Mouse (Mus musculus): Measurements from ENCODE around the gene Prg2. TPM values are rescaled to one million over a fixed set of nuclear protein-coding genes. Genes with fewer than 3 reads are reported as not detected.

Gene Prg2
- polyA plus RNA-seq, 1 experiment from 2014 or later: not detected

GRCm38 (mm10) chr2:85012679-85013078 is 32.4 kb downstream of the Prg2 start:
- 87% methylated on average over 14 of the region's 14 CpGs for WGBS
- ATAC-seq: no peak
- Histone ChIP-seq H3K36me3 (ENCODE audit: control insufficient read depth, insufficient read depth, low read length) (no peaks in the 10 kb centered on the region), H3K27ac (ENCODE audit: low read depth, low read length) (no peak overlapping the region), H3K4me2 (ENCODE audit: low read length) (no peak overlapping the region), H3K4me3 (ENCODE audit: low read length) (no peak overlapping the region), H3K9me3 (ENCODE audit: control insufficient read depth, low read length) (no peaks in the 10 kb centered on the region), H3K4me1 (ENCODE audit: control insufficient read depth, insufficient read depth, low read depth, low read length) (no peaks in the 10 kb centered on the region), H3K27me3 (replicated peaks; ENCODE audit: control insufficient read depth, insufficient read depth, low read length) (no peaks in the 10 kb centered on the region), H3K9ac (ENCODE audit: low read depth, low read length) (no peak overlapping the region)

DNA sequence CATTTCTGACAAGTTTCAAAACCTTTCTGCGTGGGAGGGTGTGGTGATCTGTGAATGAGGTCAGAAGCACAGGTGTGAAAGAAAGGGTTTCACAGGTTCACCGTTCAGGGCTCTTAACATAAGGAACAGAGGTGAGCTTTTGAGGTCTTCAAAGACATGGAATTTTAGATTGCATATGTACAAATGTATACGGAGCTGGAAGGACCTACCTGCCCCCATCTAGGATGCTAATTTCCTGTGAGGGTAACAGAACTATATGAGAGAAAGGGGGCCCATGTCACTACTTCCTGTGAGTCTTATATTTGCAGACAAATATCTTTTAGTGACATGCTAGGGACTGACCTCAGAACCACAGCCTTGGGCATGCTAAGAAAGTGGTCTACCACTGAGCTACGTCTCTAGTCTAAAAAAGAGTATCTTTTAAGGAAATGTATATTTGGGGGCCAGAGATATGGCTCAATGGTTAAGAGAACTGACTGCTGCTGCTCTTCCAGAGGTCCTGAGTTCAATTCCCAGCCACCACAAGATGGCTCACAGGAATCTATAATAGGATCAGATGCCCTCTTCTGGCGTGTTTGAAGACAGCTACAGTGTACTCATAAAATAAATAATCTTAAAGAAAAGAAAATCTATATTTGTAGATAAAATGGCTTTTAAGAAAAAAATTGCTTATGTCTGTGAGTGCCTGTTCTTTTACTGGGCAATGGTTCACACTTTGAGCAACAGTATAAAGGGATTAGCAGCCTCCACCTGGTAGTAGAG is 33.7 kb downstream of the Prg2 start:
- WGBS: 87% methylated on average over 5 of the region's 5 CpGs
- no peaks in the 10 kb centered on the region for H3K27me3 ChIP-seq (replicated peaks; ENCODE audit: control insufficient read depth, insufficient read depth, low read length)
- no peak for ATAC-seq
- H3K4me3 ChIP-seq (ENCODE audit: low read length): no peak overlapping the region
- no peaks in the 10 kb centered on the region for H3K9me3 ChIP-seq (ENCODE audit: control insufficient read depth, low read length)
- H3K27ac ChIP-seq (ENCODE audit: low read depth, low read length): no peak overlapping the region
- no peaks in the 10 kb centered on the region for H3K36me3 ChIP-seq (ENCODE audit: control insufficient read depth, insufficient read depth, low read length)
- no peak overlapping the region for H3K9ac ChIP-seq (ENCODE audit: low read depth, low read length)
- no peak overlapping the region for H3K4me2 ChIP-seq (ENCODE audit: low read length)
- no peaks in the 10 kb centered on the region for H3K4me1 ChIP-seq (ENCODE audit: control insufficient read depth, insufficient read depth, low read depth, low read length)

GRCm38 (mm10) chr2:85014588-85014982 is 34.3 kb downstream of the Prg2 start:
- Histone ChIP-seq H3K9ac (ENCODE audit: low read depth, low read length) (no peak overlapping the region), H3K9me3 (ENCODE audit: control insufficient read depth, low read length) (no peaks in the 10 kb centered on the region), H3K27me3 (replicated peaks; ENCODE audit: control insufficient read depth, insufficient read depth, low read length) (no peaks in the 10 kb centered on the region), H3K4me1 (ENCODE audit: control insufficient read depth, insufficient read depth, low read depth, low read length) (no peaks in the 10 kb centered on the region), H3K4me2 (ENCODE audit: low read length) (no peak overlapping the region), H3K36me3 (ENCODE audit: control insufficient read depth, insufficient read depth, low read length) (no peaks in the 10 kb centered on the region), H3K27ac (ENCODE audit: low read depth, low read length) (no peak overlapping the region), H3K4me3 (ENCODE audit: low read length) (no peak overlapping the region)
- no peak for ATAC-seq
- WGBS: 59% methylated on average over 3 of the region's 3 CpGs

DNA sequence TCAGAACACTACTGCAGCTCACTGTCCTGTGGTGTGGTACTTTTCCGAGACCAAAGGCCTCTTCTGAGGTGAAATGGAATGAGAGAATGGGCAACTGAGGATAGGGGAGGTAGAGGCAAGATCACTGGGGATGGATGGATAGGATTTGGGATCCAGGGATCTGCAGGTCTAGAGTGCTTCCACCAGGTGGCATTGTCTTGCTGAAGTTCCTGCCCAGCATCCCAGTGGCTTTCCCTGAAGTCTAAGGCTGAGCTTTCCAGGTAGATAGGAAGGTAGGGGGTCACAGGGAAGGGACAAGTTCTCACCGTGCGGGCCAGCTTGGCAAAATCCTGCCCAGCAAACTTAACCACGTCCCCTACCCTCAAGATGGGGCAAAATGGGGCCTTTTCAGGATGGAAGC is 41.8 kb downstream of the Prg2 start:
- no peak; the same call in 1 of the 2 replicates for ATAC-seq
- H3K36me3 ChIP-seq (ENCODE audit: control insufficient read depth, insufficient read depth, low read length): no peaks in the 10 kb centered on the region

DNA sequence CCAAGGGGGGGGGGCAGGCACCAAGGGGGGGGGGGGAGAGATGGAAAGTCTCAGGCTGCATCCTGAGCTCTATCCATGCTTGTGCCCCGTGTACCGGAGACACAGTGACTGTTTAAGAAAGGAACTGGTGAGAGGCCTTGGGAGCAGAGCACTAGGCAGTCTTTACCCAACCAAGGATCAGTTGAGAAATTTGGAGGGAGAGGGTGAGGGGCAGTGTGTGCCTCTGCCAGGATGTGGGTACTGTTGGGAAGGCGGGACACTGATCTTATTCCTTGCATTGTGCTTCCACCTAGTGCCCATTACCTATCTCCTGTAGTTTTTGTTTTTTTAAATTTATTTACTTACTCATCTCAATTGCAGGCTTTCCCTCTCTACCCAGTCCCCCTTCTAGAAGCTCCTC is 45.9 kb downstream of the Prg2 start:
- H3K4me3 ChIP-seq (ENCODE audit: low read length): no peak overlapping the region
- 85% methylated on average over 3 of the region's 3 CpGs for WGBS
- ATAC-seq: no peak

More for the DNA sequence above, 41.8 kb downstream of the Prg2 start:
- H3K9ac ChIP-seq (ENCODE audit: low read depth, low read length): no peak overlapping the region
- H3K9me3 ChIP-seq (ENCODE audit: control insufficient read depth, low read length): no peaks in the 10 kb centered on the region
- WGBS: 19% methylated on average over 4 of the region's 4 CpGs
- no peak overlapping the region for H3K27ac ChIP-seq (ENCODE audit: low read depth, low read length)
- no peaks in the 10 kb centered on the region for H3K4me1 ChIP-seq (ENCODE audit: control insufficient read depth, insufficient read depth, low read depth, low read length)
- no peaks in the 10 kb centered on the region for H3K27me3 ChIP-seq (replicated peaks; ENCODE audit: control insufficient read depth, insufficient read depth, low read length)
- H3K4me2 ChIP-seq (ENCODE audit: low read length): no peak overlapping the region
- H3K4me3 ChIP-seq (ENCODE audit: low read length): no peak overlapping the region

GRCm38 (mm10) chr2:85027281-85027680 is 47.0 kb downstream of the Prg2 start:
- no peak for ATAC-seq
- H3K27me3 ChIP-seq (replicated peaks; ENCODE audit: control insufficient read depth, insufficient read depth, low read length): no peaks in the 10 kb centered on the region
- no peaks in the 10 kb centered on the region for H3K36me3 ChIP-seq (ENCODE audit: control insufficient read depth, insufficient read depth, low read length)
- H3K4me1 ChIP-seq (ENCODE audit: control insufficient read depth, insufficient read depth, low read depth, low read length): no peaks in the 10 kb centered on the region
- no peak overlapping the region for H3K4me3 ChIP-seq (ENCODE audit: low read length)
- H3K4me2 ChIP-seq (ENCODE audit: low read length): no peak overlapping the region
- 80% methylated on average over 5 of the region's 5 CpGs for WGBS
- no peak overlapping the region for H3K9ac ChIP-seq (ENCODE audit: low read depth, low read length)
- no peak overlapping the region for H3K27ac ChIP-seq (ENCODE audit: low read depth, low read length)
- H3K9me3 ChIP-seq (ENCODE audit: control insufficient read depth, low read length): no peaks in the 10 kb centered on the region

More for the DNA sequence above, 45.9 kb downstream of the Prg2 start:
- Histone ChIP-seq H3K36me3 (ENCODE audit: control insufficient read depth, insufficient read depth, low read length) (no peaks in the 10 kb centered on the region), H3K9ac (ENCODE audit: low read depth, low read length) (no peak overlapping the region), H3K4me1 (ENCODE audit: control insufficient read depth, insufficient read depth, low read depth, low read length) (no peaks in the 10 kb centered on the region), H3K4me2 (ENCODE audit: low read length) (no peak overlapping the region), H3K9me3 (ENCODE audit: control insufficient read depth, low read length) (no peaks in the 10 kb centered on the region), H3K27ac (ENCODE audit: low read depth, low read length) (no peak overlapping the region), H3K27me3 (replicated peaks; ENCODE audit: control insufficient read depth, insufficient read depth, low read length) (no peaks in the 10 kb centered on the region)

- H3K9ac ChIP-seq (ENCODE audit: low read depth, low read length): no peak overlapping the region
- no peak overlapping the region for H3K27ac ChIP-seq (ENCODE audit: low read depth, low read length)
- H3K4me1 ChIP-seq (ENCODE audit: control insufficient read depth, insufficient read depth, low read depth, low read length): no peaks in the 10 kb centered on the region
- 52% methylated on average over 6 of the region's 6 CpGs for WGBS
- ATAC-seq: no peak
- no peaks in the 10 kb centered on the region for H3K27me3 ChIP-seq (replicated peaks; ENCODE audit: control insufficient read depth, insufficient read depth, low read length)
- H3K4me3 ChIP-seq (ENCODE audit: low read length): no peak overlapping the region
- no peaks in the 10 kb centered on the region for H3K9me3 ChIP-seq (ENCODE audit: control insufficient read depth, low read length)
- H3K36me3 ChIP-seq (ENCODE audit: control insufficient read depth, insufficient read depth, low read length): no peaks in the 10 kb centered on the region
- no peak overlapping the region for H3K4me2 ChIP-seq (ENCODE audit: low read length)
These were observed 49.6 kb downstream of the Prg2 start for GRCm38 (mm10) chr2:85029897-85030296.

DNA sequence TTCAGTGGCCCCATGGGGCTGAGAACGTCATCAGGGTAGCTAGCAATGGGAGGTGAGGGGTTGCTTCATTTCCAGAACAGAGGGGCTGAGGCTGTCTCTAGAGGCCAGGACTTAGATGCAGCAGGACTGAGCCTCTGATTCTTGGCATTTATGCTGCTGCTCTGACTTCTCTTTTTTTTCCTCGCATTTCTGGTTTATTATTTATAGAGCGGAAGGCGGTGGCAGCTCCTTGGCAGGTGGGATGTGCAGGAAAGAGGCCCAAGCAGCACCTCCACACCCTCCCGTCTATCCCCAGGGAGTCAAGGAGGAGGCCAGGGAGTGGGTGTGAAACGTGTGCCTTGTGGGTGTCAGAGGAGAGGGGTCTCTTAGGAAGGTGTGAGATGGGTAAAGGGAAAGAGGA is 50.7 kb downstream of the Prg2 start:
- Histone ChIP-seq H3K36me3 (ENCODE audit: control insufficient read depth, insufficient read depth, low read length) (no peaks in the 10 kb centered on the region), H3K4me3 (ENCODE audit: low read length) (no peak overlapping the region), H3K27me3 (replicated peaks; ENCODE audit: control insufficient read depth, insufficient read depth, low read length) (no peaks in the 10 kb centered on the region), H3K9me3 (ENCODE audit: control insufficient read depth, low read length) (no peaks in the 10 kb centered on the region), H3K4me2 (ENCODE audit: low read length) (no peak overlapping the region), H3K27ac (ENCODE audit: low read depth, low read length) (no peak overlapping the region), H3K9ac (ENCODE audit: low read depth, low read length) (no peak overlapping the region), H3K4me1 (ENCODE audit: control insufficient read depth, insufficient read depth, low read depth, low read length) (no peaks in the 10 kb centered on the region)
- WGBS: 66% methylated on average over 6 of the region's 6 CpGs
- no peak for ATAC-seq

DNA sequence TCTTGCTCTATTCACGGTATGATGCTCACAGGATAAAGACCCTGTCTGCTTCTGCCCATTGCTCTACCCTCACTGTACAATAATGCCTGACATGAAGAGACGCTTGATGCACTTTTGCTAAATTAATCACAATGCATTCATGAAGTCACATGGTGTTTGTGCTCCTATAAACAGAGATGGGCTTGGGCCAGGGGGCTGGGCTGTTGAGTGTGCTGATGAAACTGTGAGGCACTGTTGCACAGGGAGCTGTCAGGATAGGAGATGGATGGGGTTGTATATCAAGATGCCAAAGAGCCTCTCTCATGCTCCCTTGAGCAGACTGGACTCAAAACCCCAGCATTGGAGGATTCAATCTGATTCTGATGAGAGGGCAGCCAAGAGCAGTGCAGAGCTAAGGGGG is 52.9 kb downstream of the Prg2 start:
- no peak for ATAC-seq

More for the DNA sequence above, 52.9 kb downstream of the Prg2 start:
- H3K27ac ChIP-seq (ENCODE audit: low read depth, low read length): no peak overlapping the region
- H3K4me2 ChIP-seq (ENCODE audit: low read length): no peak overlapping the region
- H3K9ac ChIP-seq (ENCODE audit: low read depth, low read length): no peak overlapping the region
- H3K9me3 ChIP-seq (ENCODE audit: control insufficient read depth, low read length): no peaks in the 10 kb centered on the region
- H3K4me3 ChIP-seq (ENCODE audit: low read length): no peak overlapping the region
- H3K36me3 ChIP-seq (ENCODE audit: control insufficient read depth, insufficient read depth, low read length): no peaks in the 10 kb centered on the region
- 86% methylated on average over 2 of the region's 2 CpGs for WGBS
- peaks cover 11% of the 10 kb centered on the region for H3K4me1 ChIP-seq (ENCODE audit: control insufficient read depth, insufficient read depth, low read depth, low read length)
- no peaks in the 10 kb centered on the region for H3K27me3 ChIP-seq (replicated peaks; ENCODE audit: control insufficient read depth, insufficient read depth, low read length)
